7 mouse cellular contexts compared by ENCODE assay signal in the genomic region with DNA sequence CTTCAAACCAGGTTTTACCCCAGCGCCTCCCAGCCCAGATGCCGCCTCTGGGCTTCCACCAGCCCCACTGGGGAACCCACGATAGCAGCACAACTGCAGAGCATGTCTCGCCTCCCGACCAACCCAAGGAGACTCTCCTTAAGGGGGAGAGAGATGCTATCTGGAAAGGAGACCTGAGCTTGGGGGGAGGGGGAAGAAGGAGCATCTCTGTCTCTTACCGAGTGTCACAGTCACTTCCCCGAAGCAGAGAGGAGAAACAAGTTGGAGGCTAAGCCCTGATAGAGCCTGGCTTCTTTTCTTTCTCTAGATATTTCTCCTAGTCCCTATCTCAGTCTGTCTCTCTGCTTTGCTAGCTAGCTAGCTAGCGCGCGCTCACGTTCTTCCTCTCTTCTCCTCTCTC. TPM values are rescaled to one million over a fixed set of nuclear protein-coding genes. Genes with fewer than 3 reads are reported as not detected.
DNase-seq lines count a peak whose midpoint lies in the region; ATAC-seq lines count a peak whose summit lies in the region.

No protein-coding gene starts in this region.

- H3K4me3 ChIP-seq in lung, embryonic 15.5 days: no peak overlapping the region
- peak overlapping the region; percentile 42 for H3K4me3 ChIP-seq in forebrain, embryonic 16.5 days (replicated peaks; ENCODE audit: low read length)
- H3K4me3 ChIP-seq in limb, embryonic 15.5 days: peak overlapping the region; percentile 31
- peak overlapping the region; percentile 30 for H3K4me3 ChIP-seq in stomach, embryonic 14.5 days (ENCODE audit: low read depth, low read length)

- no peak for ATAC-seq in lung, embryonic 15.5 days (ENCODE audit: borderline replicate concordance, extremely low read depth, low FRiP score, low TSS enrichment)
- ATAC-seq in forebrain, embryonic 16.5 days: peak; percentile 82
- no peak for ATAC-seq in limb, embryonic 15.5 days (ENCODE audit: insufficient number of reproducible peaks, low FRiP score, low TSS enrichment, low read depth)
- 0 out of 2 replicates have a peak, but pooled peaks have one; percentile 37 for ATAC-seq in stomach, embryonic 14.5 days (ENCODE audit: insufficient number of reproducible peaks, insufficient read depth, low FRiP score, low read depth)

- no peak for DNase-seq in lung, postnatal 4 days
- no peak for DNase-seq in spleen, postnatal 14 days (ENCODE audit: low spot score in 2 of 2)
- no peak for DNase-seq in adrenal gland, postnatal 14 days

- H3K36me3 ChIP-seq in lung, embryonic 15.5 days: no peaks in the 10 kb centered on the region
- no peaks in the 10 kb centered on the region for H3K36me3 ChIP-seq in forebrain, embryonic 16.5 days (ENCODE audit: control insufficient read depth, insufficient read depth)
- no peaks in the 10 kb centered on the region for H3K36me3 ChIP-seq in limb, embryonic 15.5 days
- H3K36me3 ChIP-seq in stomach, embryonic 14.5 days (ENCODE audit: control insufficient read depth, insufficient read depth, low read length): no peaks in the 10 kb centered on the region

- peaks cover 4% of the 10 kb centered on the region; the same call in 1 of the 2 replicates for H3K27me3 ChIP-seq in lung, embryonic 15.5 days
- H3K27me3 ChIP-seq in forebrain, embryonic 16.5 days (replicated peaks; ENCODE audit: control insufficient read depth, insufficient read depth, low read length): no peaks in the 10 kb centered on the region
- H3K27me3 ChIP-seq in limb, embryonic 15.5 days: peaks cover 6% of the 10 kb centered on the region; the same call in 1 of the 2 replicates
- H3K27me3 ChIP-seq in stomach, embryonic 14.5 days (ENCODE audit: control insufficient read depth, insufficient read depth, low read length): no peaks in the 10 kb centered on the region

- H3K4me2 ChIP-seq in lung, embryonic 15.5 days: peak overlapping the region; percentile 43
- H3K4me2 ChIP-seq in forebrain, embryonic 16.5 days (ENCODE audit: low read length): peak overlapping the region; percentile 52
- H3K4me2 ChIP-seq in limb, embryonic 15.5 days: peak overlapping the region; percentile 44
- H3K4me2 ChIP-seq in stomach, embryonic 14.5 days (replicated peaks; ENCODE audit: low read depth, low read length): peak overlapping the region; percentile 39

- H3K9me3 ChIP-seq in lung, embryonic 15.5 days: no peaks in the 10 kb centered on the region
- H3K9me3 ChIP-seq in forebrain, embryonic 16.5 days (ENCODE audit: control insufficient read depth, low read length): no peaks in the 10 kb centered on the region
- H3K9me3 ChIP-seq in limb, embryonic 15.5 days: no peaks in the 10 kb centered on the region
- no peaks in the 10 kb centered on the region for H3K9me3 ChIP-seq in stomach, embryonic 14.5 days (ENCODE audit: control insufficient read depth, low read depth, low read length)

- no peak overlapping the region for H3K9ac ChIP-seq in lung, embryonic 15.5 days
- H3K9ac ChIP-seq in forebrain, embryonic 16.5 days (replicated peaks; ENCODE audit: low read depth, low read length): peak overlapping the region; percentile 40
- H3K9ac ChIP-seq in limb, embryonic 15.5 days: no peak overlapping the region
- H3K9ac ChIP-seq in stomach, embryonic 14.5 days (replicated peaks; ENCODE audit: low read depth, low read length): no peak overlapping the region

- H3K4me1 ChIP-seq in lung, embryonic 15.5 days: no peaks in the 10 kb centered on the region
- H3K4me1 ChIP-seq in forebrain, embryonic 16.5 days (replicated peaks; ENCODE audit: control insufficient read depth, insufficient read depth, low read length): peaks cover 4% of the 10 kb centered on the region; the same call in 1 of the 2 replicates
- H3K4me1 ChIP-seq in limb, embryonic 15.5 days: no peaks in the 10 kb centered on the region
- H3K4me1 ChIP-seq in stomach, embryonic 14.5 days (ENCODE audit: control insufficient read depth, insufficient read depth, low read length): no peaks in the 10 kb centered on the region

- no peak overlapping the region for H3K27ac ChIP-seq in lung, embryonic 15.5 days
- no peak overlapping the region; the same call in 1 of the 2 replicates for H3K27ac ChIP-seq in forebrain, embryonic 16.5 days (ENCODE audit: low read length)
- no peak overlapping the region for H3K27ac ChIP-seq in limb, embryonic 15.5 days
- H3K27ac ChIP-seq in stomach, embryonic 14.5 days (ENCODE audit: low read length): no peak overlapping the region

- WGBS in lung, embryonic 15.5 days: 11% methylated on average over 6 of the region's 11 CpGs
- 5% methylated on average over 10 of the region's 11 CpGs for WGBS in forebrain, embryonic 16.5 days
- WGBS in limb, embryonic 15.5 days: 10% methylated on average over 11 of the region's 11 CpGs
- 12% methylated on average over 11 of the region's 11 CpGs for WGBS in stomach, embryonic 14.5 days

RNA-seq across cellular contexts. Expression of gene Gabra3, which starts 0.9 kb away (rescaled TPM):
- polyA plus RNA-seq in lung, embryonic 15.5 days (2015; fragmentation: Nextera tagmentation; extraction: Ambion mirVana): 0.87 and 0.91 TPM in 2 replicates
- polyA plus RNA-seq in forebrain, embryonic 16.5 days (2015; fragmentation: Nextera tagmentation; extraction: Ambion mirVana): 20.6 and 36.6 TPM in 2 replicates
- 2.0 TPM in 2 replicates for polyA plus RNA-seq in limb, embryonic 15.5 days (2015; fragmentation: Nextera tagmentation; extraction: Ambion mirVana)
- 3.6 and 4.1 TPM in 2 replicates for polyA plus RNA-seq in stomach, embryonic 14.5 days (2014; fragmentation: Nextera tagmentation; extraction: Ambion mirVana)
- 1.3 and 1.7 TPM in 2 replicates for total RNA-seq in adrenal gland, postnatal 14 days (2021)

Comparison
In these comparisons a context has a peak if more than half of its experiments do, and no peak if none do; other contexts are left out.
1. ATAC-seq: peak in forebrain, embryonic 16.5 days (single experiment) and stomach, embryonic 14.5 days (single experiment); none in lung, embryonic 15.5 days (single experiment) and limb, embryonic 15.5 days (single experiment).
2. Peak in every context shown above with its lines, with median percentiles within 50 percentile points of each other: H3K4me2 ChIP-seq.